Mouse (Mus musculus) mouse embryonic stem cell (cell line): Measurements from ENCODE around the gene Ascl2.

Source experiments
- in situ Hi-C, 2 experiments: fragments of 300-500 bp; cut with MboI; formaldehyde crosslinking; loops; 1 replicate in 1 of 2; 3 replicates in 1 of 2; pipeline ENCODE4 v1.14.3; 2019 to 2020; ENCODE audit warnings: low sequenced_read_pairs in 2 of 2, low pct_unique_long_range_greater_than_20kb in 1 of 2, mixed read lengths in 1 of 2; ENCODE audit not compliant: unreplicated experiment in 1 of 2

Gene Ascl2

DNA sequence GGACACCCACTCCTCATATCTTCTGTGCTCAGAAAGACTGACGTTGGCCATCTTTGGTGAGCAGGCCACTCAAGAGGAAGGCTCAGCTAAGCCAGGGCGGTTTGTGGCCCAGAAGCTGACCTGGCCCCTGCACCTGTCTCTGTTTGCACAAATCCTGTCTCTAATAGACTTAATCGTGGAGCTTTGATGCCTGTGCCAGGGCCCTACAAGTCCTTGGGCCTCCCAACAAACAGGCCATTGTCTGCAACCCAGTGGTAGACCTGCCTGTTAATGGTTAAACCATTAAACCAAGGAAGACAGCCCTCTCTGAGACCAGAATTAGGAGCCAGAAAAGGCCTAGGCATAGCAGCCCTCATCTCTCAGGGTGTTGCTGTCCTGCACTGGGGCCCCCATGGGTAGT is 36.6 kb downstream of the Ascl2 start:
- in situ Hi-C loops = no loop called here

GRCm38 (mm10) chr7:142931028-142931427 is 38.0 kb downstream of the Ascl2 start, which contains the start of gene Th:
Gene Th, minus strand, starts transcription at chr7:142931128.
- in situ Hi-C loops = no loop called here

DNA sequence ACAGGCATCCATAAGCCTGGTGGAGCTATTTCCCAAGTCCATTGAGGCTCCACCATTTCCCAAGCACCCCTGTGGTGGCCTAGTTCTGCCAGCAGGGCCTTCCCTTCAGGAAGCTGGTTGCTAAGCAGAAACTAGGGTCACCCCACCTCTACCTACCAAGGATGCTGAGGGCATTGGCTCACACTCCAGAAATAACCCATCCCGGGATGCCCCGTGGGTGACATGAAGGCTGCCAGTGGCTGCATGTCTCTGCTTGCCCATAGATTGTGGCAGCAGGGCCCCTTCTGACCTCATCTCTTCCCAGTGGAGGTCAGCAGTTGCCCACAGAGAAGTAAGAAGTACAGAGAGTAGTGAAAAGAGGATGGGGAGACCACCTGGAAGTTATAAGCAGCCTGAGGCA is 39.5 kb downstream of the Ascl2 start:
- in situ Hi-C loops = no loop called here

DNA sequence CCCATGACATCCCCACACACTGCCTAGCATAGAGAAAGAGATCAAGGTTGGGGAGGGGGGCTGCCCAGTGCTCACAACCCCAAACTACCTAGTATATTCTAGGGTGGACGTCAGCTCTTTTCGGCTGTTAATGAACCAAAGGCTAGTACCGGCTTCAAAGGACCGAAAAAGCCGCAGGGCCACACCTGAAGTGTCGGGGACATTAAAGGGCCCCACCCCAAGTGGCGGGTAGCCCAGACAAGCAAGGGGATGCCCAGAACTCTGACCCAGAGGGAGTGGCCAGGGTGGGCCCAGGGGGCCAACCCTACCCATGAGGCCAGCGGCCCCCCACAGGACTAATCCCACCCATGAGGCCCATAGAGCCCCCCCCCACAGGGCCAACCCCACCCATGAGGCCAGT is 41.8 kb downstream of the Ascl2 start:
- in situ Hi-C loops = no loop called here

DNA sequence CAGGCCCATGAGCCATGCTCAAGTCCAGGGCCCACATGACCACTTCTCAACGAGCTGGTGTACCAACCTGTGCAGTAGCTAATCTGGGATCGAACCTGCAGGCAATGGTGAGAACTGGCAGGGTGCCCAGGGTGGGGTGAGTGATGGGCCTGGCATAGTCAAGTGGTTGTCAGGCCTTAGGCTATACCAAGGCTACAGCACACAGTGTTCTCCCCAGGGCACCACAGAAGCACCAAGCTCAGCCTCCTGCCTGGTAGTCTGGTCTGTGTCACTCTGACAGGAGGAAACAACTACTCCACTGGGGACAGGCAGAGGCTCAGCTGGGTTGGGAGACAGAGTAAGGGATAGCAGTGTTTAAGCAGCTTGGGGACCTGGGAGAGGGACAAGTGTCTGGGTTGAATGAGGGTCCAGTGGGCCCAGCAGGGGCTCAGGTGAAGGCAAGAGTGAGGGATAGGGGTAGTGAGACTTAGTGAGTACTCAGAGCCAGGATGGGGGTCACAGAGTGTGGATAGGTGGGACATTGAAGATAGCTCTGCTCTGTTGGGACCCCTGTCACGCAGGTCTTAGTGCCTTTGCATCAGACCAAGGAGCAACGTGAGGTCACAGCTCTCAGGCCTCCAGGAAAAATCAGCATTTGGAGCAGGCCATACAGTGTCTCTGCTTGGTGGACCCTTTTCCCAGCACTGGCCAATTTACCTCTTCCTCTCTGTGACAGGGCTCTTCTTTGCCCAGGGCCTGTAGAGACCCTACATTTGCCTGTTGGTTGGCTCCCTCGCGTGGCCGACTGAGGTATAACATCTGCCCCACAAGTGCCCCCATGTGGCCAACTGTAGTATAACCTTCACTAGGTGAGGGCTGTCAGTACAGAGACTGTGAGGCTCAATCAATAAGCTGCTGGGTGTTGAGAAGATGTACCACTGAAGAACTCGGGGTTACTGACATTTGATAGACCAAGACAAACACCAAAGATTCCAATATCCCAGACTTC is 50.1 kb downstream of the Ascl2 start:
- in situ Hi-C loops = no loop called here

DNA sequence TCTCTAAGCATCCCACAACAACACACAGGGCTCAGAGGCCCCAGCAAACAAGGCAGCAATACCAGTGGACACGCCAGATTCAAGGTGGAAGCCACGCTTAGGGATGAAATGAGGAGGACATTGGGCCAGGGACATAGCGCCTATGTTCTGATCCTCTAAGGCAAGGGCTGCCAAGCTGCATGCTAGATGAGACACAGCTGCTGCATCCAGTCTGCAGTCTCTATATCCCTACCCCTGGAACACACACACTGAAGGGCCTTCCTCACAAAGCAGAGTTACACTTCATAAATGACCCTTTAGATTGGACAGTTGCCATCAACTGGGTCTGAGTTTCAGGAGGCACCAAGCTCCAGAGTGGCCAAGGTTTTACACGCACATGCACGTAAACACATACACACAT is 51.4 kb downstream of the Ascl2 start:
- in situ Hi-C loops = no loop called here
